ENCODE assay signal across 9 mouse cellular contexts in the genomic region with DNA sequence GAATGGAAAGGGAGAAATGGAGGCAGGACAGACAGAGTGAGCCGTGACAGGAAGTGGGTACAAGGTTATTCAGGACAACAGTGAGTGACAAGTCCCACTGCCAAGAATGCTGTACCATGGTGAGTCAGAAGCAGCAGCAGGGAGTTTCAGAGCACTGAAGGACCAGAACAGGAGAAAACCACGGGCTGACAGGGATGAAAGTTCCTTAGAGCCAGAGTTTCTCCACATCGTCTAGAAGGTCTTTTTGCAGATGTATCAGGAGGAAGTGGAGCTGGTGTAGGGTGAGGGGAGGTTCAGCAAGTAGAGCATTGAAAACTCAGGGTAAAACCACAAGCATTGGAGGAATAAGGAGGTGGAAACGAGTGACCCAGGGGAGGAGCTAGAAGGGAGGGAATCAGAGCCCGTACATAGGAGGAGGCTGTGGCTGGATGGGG. TPM values are rescaled to one million over a fixed set of nuclear protein-coding genes. Genes with fewer than 3 reads are reported as not detected.
DNase-seq lines count a peak whose midpoint lies in the region; ATAC-seq and TF ChIP-seq lines count a peak whose summit lies in the region.
"Had no signal": no experiment of that assay in that cellular context is flagged by ENCODE, and none has a peak within 500 bp of the region (broad histone marks: within the 10 kb centered on the region; RNA-seq: fewer than 3 reads in every experiment).

No protein-coding gene starts in this region.

- peaks cover 8% of the 10 kb centered on the region for H3K4me1 ChIP-seq in kidney, postnatal 0 days (replicated peaks; ENCODE audit: insufficient read depth, low read length)
- H3K4me1 ChIP-seq in heart, embryonic 13.5 days = peaks cover 38% of the 10 kb centered on the region
- no peaks in the 10 kb centered on the region for H3K4me1 ChIP-seq in hindbrain, postnatal 0 days (ENCODE audit: insufficient read depth, low read length)
- H3K4me1 ChIP-seq in forebrain, postnatal 0 days (ENCODE audit: insufficient read depth) = no peaks in the 10 kb centered on the region
- H3K4me1 ChIP-seq: hindbrain, embryonic 13.5 days had no signal

- ATAC-seq in kidney, postnatal 0 days (replicated peaks; ENCODE audit: low FRiP score, low read depth) = no peak
- ATAC-seq in Patski = peak; percentile 47
- no peak for ATAC-seq in heart, embryonic 13.5 days (ENCODE audit: extremely low read depth, insufficient number of reproducible peaks, low FRiP score, low TSS enrichment)
- ATAC-seq in megakaryocyte progenitor cell, adult 5-6 weeks (replicated peaks; ENCODE audit: poor library complexity) = peak; percentile 76
- no peak for ATAC-seq in hindbrain, postnatal 0 days
- ATAC-seq in forebrain, postnatal 0 days = no peak

- peak overlapping the region; percentile 75 for H3K27ac ChIP-seq in kidney, postnatal 0 days
- peak overlapping the region; percentile 86 for H3K27ac ChIP-seq in heart, embryonic 13.5 days (replicated peaks)
- no peak overlapping the region for H3K27ac ChIP-seq in hindbrain, postnatal 0 days
- H3K27ac ChIP-seq in forebrain, postnatal 0 days (ENCODE audit: low read depth, low read length) = no peak overlapping the region
- H3K27ac ChIP-seq: hindbrain, embryonic 13.5 days had no signal

- no peak for TF ChIP-seq CTCF in kidney, postnatal 0 days (IDR thresholded peaks at IDR 0.05; ENCODE audit: low read depth)
- no peak for TF ChIP-seq CTCF in Patski (IDR thresholded peaks at IDR 0.05)
- TF ChIP-seq CTCF in hindbrain, postnatal 0 days (IDR thresholded peaks at IDR 0.05; ENCODE audit: low read depth) = no peak
- no peak for TF ChIP-seq CTCF in forebrain, postnatal 0 days (IDR thresholded peaks at IDR 0.05; ENCODE audit: low read depth)

- 21% methylated on average over 5 of the region's 5 CpGs for WGBS in kidney, postnatal 0 days
- WGBS in heart, embryonic 13.5 days = 10% methylated on average over 5 of the region's 5 CpGs
- WGBS in hindbrain, postnatal 0 days = 34% methylated on average over 5 of the region's 5 CpGs
- WGBS in forebrain, postnatal 0 days = 42% methylated on average over 5 of the region's 5 CpGs

- H3K4me2 ChIP-seq in kidney, postnatal 0 days (ENCODE audit: low read length) = peak overlapping the region; percentile 27; the same call in 1 of the 2 replicates
- peak overlapping the region; percentile 51 for H3K4me2 ChIP-seq in heart, embryonic 13.5 days
- no peak overlapping the region for H3K4me2 ChIP-seq in hindbrain, postnatal 0 days (ENCODE audit: low read depth, low read length)
- no peak overlapping the region for H3K4me2 ChIP-seq in forebrain, postnatal 0 days (ENCODE audit: low read depth)
- H3K4me2 ChIP-seq: hindbrain, embryonic 13.5 days had no signal

- no peaks in the 10 kb centered on the region for H3K27me3 ChIP-seq in kidney, postnatal 0 days (ENCODE audit: insufficient read depth, low read length)
- H3K27me3 ChIP-seq in Patski = no peaks in the 10 kb centered on the region
- no peaks in the 10 kb centered on the region for H3K27me3 ChIP-seq in heart, embryonic 13.5 days (replicated peaks)
- no peaks in the 10 kb centered on the region for H3K27me3 ChIP-seq in hindbrain, postnatal 0 days (ENCODE audit: insufficient read depth, low read length)
- no peaks in the 10 kb centered on the region for H3K27me3 ChIP-seq in forebrain, postnatal 0 days (ENCODE audit: insufficient read depth, low read length)
- H3K27me3 ChIP-seq: hindbrain, embryonic 13.5 days had no signal

- CTCF ChIA-PET in Patski (lab: Charles Lee) = interaction anchor here (1.1 to 1.7 kb wide), 5 partner anchors 9 to 66 kb away, joined by 3 to 6 read pairs (median 3); a partner anchor contains a TSS

- H3K9ac ChIP-seq in kidney, postnatal 0 days (ENCODE audit: low read depth, low read length) = no peak overlapping the region
- peak overlapping the region; percentile 67 for H3K9ac ChIP-seq in heart, embryonic 13.5 days
- H3K9ac ChIP-seq in hindbrain, postnatal 0 days (replicated peaks; ENCODE audit: low read length) = no peak overlapping the region
- H3K9ac ChIP-seq in forebrain, postnatal 0 days = no peak overlapping the region
- H3K9ac ChIP-seq: hindbrain, embryonic 13.5 days had no signal

- peak; percentile 75 for DNase-seq in kidney, postnatal 0 days (ENCODE audit: low spot score)
- no peak for DNase-seq in kidney, adult 11 months
- DNase-seq in Patski (ENCODE audit: low read depth, low spot score) = no peak
- DNase-seq in hindbrain, postnatal 0 days (ENCODE audit: low spot score) = no peak
- no peak for DNase-seq in forebrain, postnatal 0 days
- no peak for DNase-seq in natural killer cell, adult 2 months (ENCODE audit: low spot score in 2 of 2)

- no peaks in the 10 kb centered on the region for H3K36me3 ChIP-seq in kidney, postnatal 0 days (ENCODE audit: insufficient read depth, low read length)
- H3K36me3 ChIP-seq in heart, embryonic 13.5 days = no peaks in the 10 kb centered on the region
- no peaks in the 10 kb centered on the region for H3K36me3 ChIP-seq in hindbrain, postnatal 0 days (ENCODE audit: insufficient read depth, low read length)
- H3K36me3 ChIP-seq in forebrain, postnatal 0 days (ENCODE audit: insufficient read depth) = no peaks in the 10 kb centered on the region
- H3K36me3 ChIP-seq: hindbrain, embryonic 13.5 days had no signal

- no peak overlapping the region for H3K4me3 ChIP-seq in kidney, postnatal 0 days (replicated peaks; ENCODE audit: low read depth, low read length)
- 0 out of 2 replicates have a peak overlapping the region, but pooled peaks have one; percentile 18 for H3K4me3 ChIP-seq in heart, embryonic 13.5 days
- no peak overlapping the region for H3K4me3 ChIP-seq in hindbrain, postnatal 0 days (ENCODE audit: low read length)
- H3K4me3 ChIP-seq in forebrain, postnatal 0 days (ENCODE audit: low read depth, low read length) = no peak overlapping the region
- H3K4me3 ChIP-seq: hindbrain, embryonic 13.5 days had no signal

- H3K9me3 ChIP-seq in kidney, postnatal 0 days (replicated peaks; ENCODE audit: low read length) = no peaks in the 10 kb centered on the region
- no peaks in the 10 kb centered on the region for H3K9me3 ChIP-seq in heart, embryonic 13.5 days
- no peaks in the 10 kb centered on the region for H3K9me3 ChIP-seq in hindbrain, postnatal 0 days (ENCODE audit: low read length)
- H3K9me3 ChIP-seq in forebrain, postnatal 0 days (ENCODE audit: low read length) = no peaks in the 10 kb centered on the region
- H3K9me3 ChIP-seq: hindbrain, embryonic 13.5 days had no signal

- POLR2A ChIA-PET in Patski (lab: Charles Lee) = interaction anchor here (0.5 to 1.0 kb wide), 3 partner anchors 12 to 34 kb away, joined by 3 to 11 read pairs (median 4); no protein-coding TSS in a partner anchor

- in situ Hi-C loops in Patski (cut with MboI; ENCODE audit: low pct_unique_long_range_greater_than_20kb) = loop anchor here (10.0 kb wide), 1 partner anchor 186 kb away; no protein-coding TSS in a partner anchor

RNA-seq across cellular contexts. Expression of a gene that starts 6.6 kb away (rescaled TPM):
- 66.8 and 80.3 TPM in 2 replicates for polyA plus RNA-seq in kidney, postnatal 0 days (2015; fragmentation: Nextera tagmentation; extraction: Ambion mirVana)
- 0.22 TPM for polyA plus RNA-seq in Patski (2021)
- 29.7 and 35.8 TPM in 2 replicates for polyA plus RNA-seq in heart, embryonic 13.5 days (2015; fragmentation: Nextera tagmentation; extraction: Ambion mirVana)
- not detected in 2 replicates for total RNA-seq in megakaryocyte progenitor cell, adult 5-6 weeks (2015)
- total RNA-seq in megakaryocyte progenitor cell, adult 5-6 weeks (2017) = not detected in 2 replicates
- 2.7 and 4.3 TPM in 2 replicates for total RNA-seq in hindbrain, postnatal 0 days (2014; rRNA removed)
- polyA plus RNA-seq in hindbrain, postnatal 0 days (2015; fragmentation: Nextera tagmentation; extraction: Ambion mirVana) = 10.0 and 10.4 TPM in 2 replicates
- 8.0 and 9.1 TPM in 2 replicates for total RNA-seq in forebrain, postnatal 0 days (2014; rRNA removed)
- 12.0 and 13.1 TPM in 2 replicates for polyA plus RNA-seq in forebrain, postnatal 0 days (2015; fragmentation: Nextera tagmentation; extraction: Ambion mirVana)

RNA-seq across cellular contexts. Expression of a gene that starts 10.2 kb away (rescaled TPM):
- polyA plus RNA-seq in kidney, postnatal 0 days (2015; fragmentation: Nextera tagmentation; extraction: Ambion mirVana) = 0.38 TPM in 1 of 2 replicates, not detected in the other
- not detected for polyA plus RNA-seq in Patski (2021)
- polyA plus RNA-seq in heart, embryonic 13.5 days (2015; fragmentation: Nextera tagmentation; extraction: Ambion mirVana) = 0.86 TPM in 1 of 2 replicates, not detected in the other
- not detected in 2 replicates for total RNA-seq in megakaryocyte progenitor cell, adult 5-6 weeks (2015)
- not detected in 2 replicates for total RNA-seq in megakaryocyte progenitor cell, adult 5-6 weeks (2017)
- total RNA-seq in hindbrain, postnatal 0 days (2014; rRNA removed) = not detected in 2 replicates
- polyA plus RNA-seq in hindbrain, postnatal 0 days (2015; fragmentation: Nextera tagmentation; extraction: Ambion mirVana) = not detected in 2 replicates
- total RNA-seq in forebrain, postnatal 0 days (2014; rRNA removed) = 1.2 TPM in 1 of 2 replicates, not detected in the other
- polyA plus RNA-seq in forebrain, postnatal 0 days (2015; fragmentation: Nextera tagmentation; extraction: Ambion mirVana) = not detected in 2 replicates

RNA-seq across cellular contexts. Expression of a gene that starts 14.5 kb away (rescaled TPM):
- 37.4 and 43.5 TPM in 2 replicates for polyA plus RNA-seq in kidney, postnatal 0 days (2015; fragmentation: Nextera tagmentation; extraction: Ambion mirVana)
- polyA plus RNA-seq in Patski (2021) = 44.2 TPM
- polyA plus RNA-seq in heart, embryonic 13.5 days (2015; fragmentation: Nextera tagmentation; extraction: Ambion mirVana) = 22.5 and 24.6 TPM in 2 replicates
- total RNA-seq in megakaryocyte progenitor cell, adult 5-6 weeks (2015) = 7.7 and 11.2 TPM in 2 replicates
- 10.0 and 16.6 TPM in 2 replicates for total RNA-seq in megakaryocyte progenitor cell, adult 5-6 weeks (2017)
- total RNA-seq in hindbrain, postnatal 0 days (2014; rRNA removed) = 83.1 and 86.9 TPM in 2 replicates
- 40.6 and 41.2 TPM in 2 replicates for polyA plus RNA-seq in hindbrain, postnatal 0 days (2015; fragmentation: Nextera tagmentation; extraction: Ambion mirVana)
- 40.7 and 55.0 TPM in 2 replicates for total RNA-seq in forebrain, postnatal 0 days (2014; rRNA removed)
- polyA plus RNA-seq in forebrain, postnatal 0 days (2015; fragmentation: Nextera tagmentation; extraction: Ambion mirVana) = 26.4 and 29.3 TPM in 2 replicates

RNA-seq across cellular contexts. Expression of a gene that starts 14.5 kb away (rescaled TPM):
- polyA plus RNA-seq in kidney, postnatal 0 days (2015; fragmentation: Nextera tagmentation; extraction: Ambion mirVana) = not detected in 2 replicates
- polyA plus RNA-seq in Patski (2021) = 0.62 TPM
- not detected in 2 replicates for polyA plus RNA-seq in heart, embryonic 13.5 days (2015; fragmentation: Nextera tagmentation; extraction: Ambion mirVana)
- not detected in 2 replicates for total RNA-seq in megakaryocyte progenitor cell, adult 5-6 weeks (2015)
- total RNA-seq in megakaryocyte progenitor cell, adult 5-6 weeks (2017) = not detected in 2 replicates
- not detected in 2 replicates for total RNA-seq in hindbrain, postnatal 0 days (2014; rRNA removed)
- polyA plus RNA-seq in hindbrain, postnatal 0 days (2015; fragmentation: Nextera tagmentation; extraction: Ambion mirVana) = 0.54 TPM in 1 of 2 replicates, not detected in the other
- total RNA-seq in forebrain, postnatal 0 days (2014; rRNA removed) = not detected in 2 replicates
- polyA plus RNA-seq in forebrain, postnatal 0 days (2015; fragmentation: Nextera tagmentation; extraction: Ambion mirVana) = 1.2 TPM in 1 of 2 replicates, not detected in the other
- polyA plus RNA-seq: hindbrain, embryonic 13.5 days had no signal

RNA-seq across cellular contexts. Expression of a gene that starts 22.6 kb away (rescaled TPM):
- polyA plus RNA-seq in kidney, postnatal 0 days (2015; fragmentation: Nextera tagmentation; extraction: Ambion mirVana) = 6.4 and 7.7 TPM in 2 replicates
- 8.7 TPM for polyA plus RNA-seq in Patski (2021)
- polyA plus RNA-seq in heart, embryonic 13.5 days (2015; fragmentation: Nextera tagmentation; extraction: Ambion mirVana) = 4.8 and 5.5 TPM in 2 replicates
- 0.78 and 0.96 TPM in 2 replicates for total RNA-seq in megakaryocyte progenitor cell, adult 5-6 weeks (2015)
- total RNA-seq in megakaryocyte progenitor cell, adult 5-6 weeks (2017) = 1.00 and 2.0 TPM in 2 replicates
- total RNA-seq in hindbrain, postnatal 0 days (2014; rRNA removed) = 11.6 and 13.5 TPM in 2 replicates
- polyA plus RNA-seq in hindbrain, postnatal 0 days (2015; fragmentation: Nextera tagmentation; extraction: Ambion mirVana) = 7.2 and 8.8 TPM in 2 replicates
- 10.2 and 10.3 TPM in 2 replicates for total RNA-seq in forebrain, postnatal 0 days (2014; rRNA removed)
- 8.9 and 11.5 TPM in 2 replicates for polyA plus RNA-seq in forebrain, postnatal 0 days (2015; fragmentation: Nextera tagmentation; extraction: Ambion mirVana)

Comparison
In these comparisons a context has a peak if more than half of its experiments do, and no peak if none do; other contexts are left out.
1. ATAC-seq: peak in Patski (single experiment) and megakaryocyte progenitor cell, adult 5-6 weeks (single experiment); none in kidney, postnatal 0 days (single experiment), heart, embryonic 13.5 days (single experiment), hindbrain, postnatal 0 days (single experiment) and forebrain, postnatal 0 days (single experiment).
2. H3K27ac ChIP-seq: peak in kidney, postnatal 0 days (single experiment) and heart, embryonic 13.5 days (single experiment); none in hindbrain, postnatal 0 days (single experiment) and forebrain, postnatal 0 days (single experiment).
3. H3K4me2 ChIP-seq: peak in kidney, postnatal 0 days (single experiment) and heart, embryonic 13.5 days (single experiment); none in hindbrain, postnatal 0 days (single experiment) and forebrain, postnatal 0 days (single experiment).